Mouse (Mus musculus) embryonic facial prominence, embryonic 14.5 days (tissue): ENCODE data around the gene C1galt1. TPM values are rescaled to one million over a fixed set of nuclear protein-coding genes. Genes with fewer than 3 reads are reported as not detected.

Source experiments
- ATAC-seq: fragments of 200-750 bp; cut with Nextera tagmentation; 2 replicates; pipeline ENCODE4 v1.8.0; 2017; ENCODE audit warnings: low read depth, moderate number of reproducible peaks, moderate TSS enrichment
- DNase-seq: peaks from one replicate; pipeline ENCODE4 v3.0.0-alpha.2; 2015; ENCODE audit warnings: low spot score
- H3K27ac ChIP-seq: fragments of 300-500 bp; sonication (generic); replicated peaks from 2 replicates; pipeline ENCODE4 v1.5.1; 2014; ENCODE audit warnings: low read depth, mild to moderate bottlenecking, low read length, moderate library complexity
- H3K27me3 ChIP-seq: fragments of 300-500 bp; sonication (generic); replicated peaks from 2 replicates; pipeline ENCODE4 v1.6.1; 2014; ENCODE audit warnings: low read length; ENCODE audit not compliant: control insufficient read depth, insufficient read depth
- H3K36me3 ChIP-seq: fragments of 300-500 bp; sonication (generic); 2 replicates; pipeline ENCODE4 v1.6.1; 2014; ENCODE audit warnings: low read length, mixed read lengths; ENCODE audit not compliant: control insufficient read depth, insufficient read depth
- H3K4me1 ChIP-seq: fragments of 300-500 bp; sonication (generic); 2 replicates; pipeline ENCODE4 v1.6.1; 2014; ENCODE audit warnings: antibody characterized with exemption, low read length; ENCODE audit not compliant: control insufficient read depth, insufficient read depth
- H3K4me2 ChIP-seq: fragments of 300-500 bp; sonication (generic); 2 replicates; pipeline ENCODE4 v1.6.1; 2014; ENCODE audit warnings: low read depth, mild to moderate bottlenecking, low read length, moderate library complexity, mixed read lengths
- H3K4me3 ChIP-seq: fragments of 300-500 bp; sonication (generic); 2 replicates; pipeline ENCODE4 v1.5.1; 2014; ENCODE audit warnings: low read depth, mild to moderate bottlenecking, low read length
- H3K9ac ChIP-seq: fragments of 300-500 bp; sonication (generic); 2 replicates; pipeline ENCODE4 v1.6.1; 2014; ENCODE audit warnings: low read depth, mild to moderate bottlenecking, low read length, moderate library complexity, mixed read lengths
- H3K9me3 ChIP-seq: fragments of 300-500 bp; sonication (generic); 2 replicates; pipeline ENCODE4 v1.6.1; 2016; ENCODE audit warnings: low read length; ENCODE audit not compliant: control insufficient read depth
- WGBS: fragments of 180-500 bp; shearing (Covaris S2); extraction: QIAGEN DNeasy Blood & Tissue Kit; methylation state at CpG from one replicate; pipeline ENCODE4 v1.1.7; 2014; 5-methylcytosine and 5-hydroxymethylcytosine counted together
- polyA plus RNA-seq: library from polyadenylated mRNA; unstranded; fragments of >200 nt; fragmentation: Nextera tagmentation; extraction: Ambion mirVana; gene quantifications from 2 replicates; pipeline ENCODE4 v1.2.1, GENCODE M21; 2014

C1galt1 gene
- polyA plus RNA-seq, 1 experiment from 2014 or later = 6.8 TPM

- ATAC-seq = no peak
- DNase-seq = no peak
- H3K4me2 ChIP-seq = no peak overlapping the region
- 68% methylated on average over 1 of the region's 1 CpGs for WGBS
- H3K9ac ChIP-seq = no peak overlapping the region
- H3K27ac ChIP-seq = no peak overlapping the region
- 0 out of 2 replicates have a peak, but pooled peaks cover 3% of the 10 kb centered on the region for H3K4me1 ChIP-seq
- no peaks in the 10 kb centered on the region for H3K9me3 ChIP-seq
- H3K27me3 ChIP-seq = no peaks in the 10 kb centered on the region
- no peak overlapping the region for H3K4me3 ChIP-seq
- no peaks in the 10 kb centered on the region for H3K36me3 ChIP-seq
These were observed 37.0 kb downstream of the C1galt1 start for GRCm38 (mm10) chr6:7881595-7882128.

- peak; percentile 60 for DNase-seq
- no peaks in the 10 kb centered on the region for H3K9me3 ChIP-seq
- 69% methylated on average over 13 of the region's 13 CpGs for WGBS
- H3K36me3 ChIP-seq = no peaks in the 10 kb centered on the region
- H3K4me2 ChIP-seq = no peak overlapping the region
- no peak for ATAC-seq
- H3K27me3 ChIP-seq = no peaks in the 10 kb centered on the region
- H3K27ac ChIP-seq = no peak overlapping the region
- H3K4me1 ChIP-seq = 0 out of 2 replicates have a peak, but pooled peaks cover 3% of the 10 kb centered on the region
- H3K4me3 ChIP-seq = no peak overlapping the region
- no peak overlapping the region for H3K9ac ChIP-seq
These were observed 37.9 kb downstream of the C1galt1 start for GRCm38 (mm10) chr6:7882520-7882919.

GRCm38 (mm10) chr6:7885994-7886684 is 41.5 kb downstream of the C1galt1 start:
- peak; percentile 63 for ATAC-seq
- Histone ChIP-seq H3K27ac (no peak overlapping the region), H3K4me2 (no peak overlapping the region), H3K9me3 (no peaks in the 10 kb centered on the region), H3K27me3 (no peaks in the 10 kb centered on the region), H3K36me3 (no peaks in the 10 kb centered on the region), H3K4me1 (0 out of 2 replicates have a peak, but pooled peaks cover 3% of the 10 kb centered on the region), H3K9ac (no peak overlapping the region), H3K4me3 (no peak overlapping the region)
- 62% methylated on average over 5 of the region's 5 CpGs for WGBS
- DNase-seq = peak; percentile 68

- Histone ChIP-seq H3K4me2 (no peak overlapping the region), H3K4me3 (no peak overlapping the region), H3K36me3 (no peaks in the 10 kb centered on the region), H3K9ac (no peak overlapping the region), H3K9me3 (no peaks in the 10 kb centered on the region), H3K27me3 (no peaks in the 10 kb centered on the region), H3K27ac (no peak overlapping the region), H3K4me1 (0 out of 2 replicates have a peak, but pooled peaks cover 3% of the 10 kb centered on the region)
- WGBS = 72% methylated on average over 2 of the region's 2 CpGs
- DNase-seq (peak; percentile 50), ATAC-seq (peak; percentile 70)
These were observed 42.0 kb downstream of the C1galt1 start for GRCm38 (mm10) chr6:7886685-7887004.

GRCm38 (mm10) chr6:7896339-7896738 is 51.7 kb downstream of the C1galt1 start:
- H3K4me2 ChIP-seq = no peak overlapping the region
- H3K9ac ChIP-seq = no peak overlapping the region
- 89% methylated on average over 5 of the region's 5 CpGs for WGBS
- DNase-seq (no peak), ATAC-seq (no peak)
- no peak overlapping the region for H3K4me3 ChIP-seq
- H3K27me3 ChIP-seq = no peaks in the 10 kb centered on the region
- no peak overlapping the region for H3K27ac ChIP-seq
- H3K9me3 ChIP-seq = no peaks in the 10 kb centered on the region
- no peaks in the 10 kb centered on the region for H3K36me3 ChIP-seq
- no peaks in the 10 kb centered on the region for H3K4me1 ChIP-seq

GRCm38 (mm10) chr6:7912015-7912414 is 67.4 kb downstream of the C1galt1 start:
- DNase-seq = no peak
- Histone ChIP-seq H3K9ac (no peak overlapping the region), H3K27ac (no peak overlapping the region), H3K4me3 (no peak overlapping the region), H3K4me1 (no peaks in the 10 kb centered on the region), H3K36me3 (no peaks in the 10 kb centered on the region), H3K27me3 (no peaks in the 10 kb centered on the region), H3K4me2 (no peak overlapping the region), H3K9me3 (no peaks in the 10 kb centered on the region)
- no peak for ATAC-seq
- 78% methylated on average over 2 of the region's 2 CpGs for WGBS

Other genes starting within 250 kb of the C1galt1 start
- gene Asns, start 151.6 kb upstream of the C1galt1 start, polyA plus RNA-seq = 67.7 and 67.8 TPM in 2 replicates